Mouse (Mus musculus): ENCODE measurements around the gene Trim61. TPM values are rescaled to one million over a fixed set of nuclear protein-coding genes. Genes with fewer than 3 reads are reported as not detected.
A peak's percentile ranks its signal among the peaks of the same experiment; 100 is the strongest.

Gene Trim61
- polyA plus RNA-seq, 1 experiment from 2014 or later, result 0.30 TPM

DNA sequence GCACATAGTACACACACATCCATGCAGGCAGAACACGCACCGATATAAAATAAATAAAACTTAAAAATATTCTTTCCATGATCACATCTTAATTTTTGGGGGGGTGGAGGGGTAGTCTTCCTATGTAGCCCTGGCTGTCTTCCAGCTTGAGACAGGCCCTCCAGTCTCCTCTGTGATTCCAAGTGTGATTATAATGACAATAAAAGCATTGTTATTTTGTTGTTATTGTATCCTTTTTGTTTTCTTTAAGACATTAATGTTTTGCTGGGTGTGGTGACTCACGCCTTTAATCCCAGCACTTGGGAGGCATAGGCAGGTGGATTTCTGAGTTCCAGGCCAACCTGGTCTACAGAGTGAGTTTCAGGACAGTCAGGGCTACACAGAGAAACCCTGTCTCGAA lies 29.5 kb upstream of the Trim61 start:
- Histone ChIP-seq H3K9me3 (replicated peaks; ENCODE audit: control insufficient read depth, low read length) (no peaks in the 10 kb centered on the region), H3K36me3 (ENCODE audit: control insufficient read depth, insufficient read depth, low read length) (no peaks in the 10 kb centered on the region), H3K4me2 (no peak overlapping the region), H3K27me3 (ENCODE audit: control insufficient read depth, insufficient read depth, low read length) (no peaks in the 10 kb centered on the region), H3K4me3 (ENCODE audit: low read depth, low read length) (no peak overlapping the region), H3K27ac (ENCODE audit: low read depth, low read length) (no peak overlapping the region), H3K4me1 (ENCODE audit: control insufficient read depth, insufficient read depth, low read length) (no peaks in the 10 kb centered on the region), H3K9ac (ENCODE audit: low read depth, low read length) (no peak overlapping the region)
- 87% methylated on average over 4 of the region's 4 CpGs for WGBS (ENCODE audit: insufficient replicate concordance)
- ATAC-seq (replicated peaks; ENCODE audit: insufficient number of reproducible peaks, low FRiP score, low TSS enrichment), result no peak

GRCm38 (mm10) chr8:65047193-65047592 lies 28.9 kb upstream of the Trim61 start:
- H3K9ac ChIP-seq (ENCODE audit: low read depth, low read length), result no peak overlapping the region
- no peak overlapping the region for H3K4me3 ChIP-seq (ENCODE audit: low read depth, low read length)
- H3K4me1 ChIP-seq (ENCODE audit: control insufficient read depth, insufficient read depth, low read length), result no peaks in the 10 kb centered on the region
- WGBS (ENCODE audit: insufficient replicate concordance), result 89% methylated on average over 4 of the region's 4 CpGs
- H3K4me2 ChIP-seq, result no peak overlapping the region
- no peaks in the 10 kb centered on the region for H3K36me3 ChIP-seq (ENCODE audit: control insufficient read depth, insufficient read depth, low read length)
- H3K9me3 ChIP-seq (replicated peaks; ENCODE audit: control insufficient read depth, low read length), result no peaks in the 10 kb centered on the region
- no peak for ATAC-seq (replicated peaks; ENCODE audit: insufficient number of reproducible peaks, low FRiP score, low TSS enrichment)
- H3K27ac ChIP-seq (ENCODE audit: low read depth, low read length), result no peak overlapping the region
- no peaks in the 10 kb centered on the region for H3K27me3 ChIP-seq (ENCODE audit: control insufficient read depth, insufficient read depth, low read length)

GRCm38 (mm10) chr8:65046565-65046964 lies 28.2 kb upstream of the Trim61 start:
- no peak for ATAC-seq (replicated peaks; ENCODE audit: insufficient number of reproducible peaks, low FRiP score, low TSS enrichment)
- Histone ChIP-seq H3K27ac (ENCODE audit: low read depth, low read length) (no peak overlapping the region), H3K27me3 (ENCODE audit: control insufficient read depth, insufficient read depth, low read length) (no peaks in the 10 kb centered on the region), H3K36me3 (ENCODE audit: control insufficient read depth, insufficient read depth, low read length) (no peaks in the 10 kb centered on the region), H3K4me2 (peak overlapping the region; percentile 22), H3K4me1 (ENCODE audit: control insufficient read depth, insufficient read depth, low read length) (no peaks in the 10 kb centered on the region), H3K9ac (ENCODE audit: low read depth, low read length) (0 out of 2 replicates have a peak overlapping the region, but pooled peaks have one; percentile 16), H3K4me3 (ENCODE audit: low read depth, low read length) (no peak overlapping the region), H3K9me3 (replicated peaks; ENCODE audit: control insufficient read depth, low read length) (no peaks in the 10 kb centered on the region)
- WGBS (ENCODE audit: insufficient replicate concordance), result 40% methylated on average over 5 of the region's 5 CpGs

- peak within 1 kb of the TSS; percentile 11; the same call in 1 of the 2 replicates for H3K9ac ChIP-seq (ENCODE audit: low read depth, low read length)
- H3K4me3 ChIP-seq (ENCODE audit: low read depth, low read length), result peak within 1 kb of the TSS; percentile 34
- ATAC-seq (replicated peaks; ENCODE audit: insufficient number of reproducible peaks, low FRiP score, low TSS enrichment), result peak; percentile 35; the same call in 1 of the 2 replicates
- H3K36me3 ChIP-seq (ENCODE audit: control insufficient read depth, insufficient read depth, low read length), result no peaks in the 10 kb centered on the region
- no peak within 1 kb of the TSS for H3K27ac ChIP-seq (ENCODE audit: low read depth, low read length)
- no peaks in the 10 kb centered on the region for H3K9me3 ChIP-seq (replicated peaks; ENCODE audit: control insufficient read depth, low read length)
- H3K4me2 ChIP-seq, result peak within 1 kb of the TSS; percentile 64
- WGBS (ENCODE audit: insufficient replicate concordance), result 1% methylated on average over 8 of the region's 8 CpGs
- no peaks in the 10 kb centered on the region for H3K27me3 ChIP-seq (ENCODE audit: control insufficient read depth, insufficient read depth, low read length)
- H3K4me1 ChIP-seq (ENCODE audit: control insufficient read depth, insufficient read depth, low read length), result no peaks in the 10 kb centered on the region
Measured at GRCm38 (mm10) chr8:65037117-65037533, 18.8 kb upstream of the Trim61 start, which contains the start of gene Apela. TSS of gene Apela (minus strand) at chr8:65037336.

GRCm38 (mm10) chr8:65034136-65034535 lies 15.8 kb upstream of the Trim61 start:
- no peaks in the 10 kb centered on the region for H3K27me3 ChIP-seq (ENCODE audit: control insufficient read depth, insufficient read depth, low read length)
- WGBS (ENCODE audit: insufficient replicate concordance), result 48% methylated on average over 2 of the region's 2 CpGs
- no peaks in the 10 kb centered on the region for H3K4me1 ChIP-seq (ENCODE audit: control insufficient read depth, insufficient read depth, low read length)

DNA sequence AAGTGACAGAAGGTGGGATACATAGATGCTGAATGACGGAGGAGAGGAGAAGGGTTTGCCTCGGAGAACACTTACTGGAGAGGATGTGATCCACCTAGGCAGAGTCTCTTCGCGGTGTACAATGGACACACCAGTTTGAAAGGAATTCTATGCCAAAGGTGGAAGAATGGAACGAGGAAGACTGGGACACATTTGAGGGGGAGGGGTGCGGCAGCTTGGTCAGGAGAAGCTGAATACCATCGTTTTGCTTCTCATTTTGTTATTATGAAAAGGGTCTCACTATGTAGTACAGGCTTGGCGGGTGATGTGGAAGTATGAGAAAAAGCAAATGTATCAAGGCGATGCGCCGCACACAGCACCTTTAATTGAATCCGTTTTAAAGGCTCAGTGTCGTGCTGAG lies 14.7 kb upstream of the Trim61 start:
- H3K9me3 ChIP-seq (replicated peaks; ENCODE audit: control insufficient read depth, low read length), result no peaks in the 10 kb centered on the region
- no peak overlapping the region for H3K4me3 ChIP-seq (ENCODE audit: low read depth, low read length)
- H3K9ac ChIP-seq (ENCODE audit: low read depth, low read length), result no peak overlapping the region
- ATAC-seq (replicated peaks; ENCODE audit: insufficient number of reproducible peaks, low FRiP score, low TSS enrichment), result no peak
- no peak overlapping the region for H3K27ac ChIP-seq (ENCODE audit: low read depth, low read length)
- H3K4me1 ChIP-seq (ENCODE audit: control insufficient read depth, insufficient read depth, low read length), result no peaks in the 10 kb centered on the region
- H3K4me2 ChIP-seq, result no peak overlapping the region
- no peaks in the 10 kb centered on the region for H3K27me3 ChIP-seq (ENCODE audit: control insufficient read depth, insufficient read depth, low read length)
- no peaks in the 10 kb centered on the region for H3K36me3 ChIP-seq (ENCODE audit: control insufficient read depth, insufficient read depth, low read length)
- WGBS (ENCODE audit: insufficient replicate concordance), result 77% methylated on average over 13 of the region's 13 CpGs

More at GRCm38 (mm10) chr8:65034136-65034535, 15.8 kb upstream of the Trim61 start:
- Histone ChIP-seq H3K27ac (ENCODE audit: low read depth, low read length) (no peak overlapping the region), H3K9ac (ENCODE audit: low read depth, low read length) (no peak overlapping the region), H3K4me3 (ENCODE audit: low read depth, low read length) (no peak overlapping the region), H3K36me3 (ENCODE audit: control insufficient read depth, insufficient read depth, low read length) (no peaks in the 10 kb centered on the region), H3K9me3 (replicated peaks; ENCODE audit: control insufficient read depth, low read length) (no peaks in the 10 kb centered on the region), H3K4me2 (no peak overlapping the region)
- no peak for ATAC-seq (replicated peaks; ENCODE audit: insufficient number of reproducible peaks, low FRiP score, low TSS enrichment)

DNA sequence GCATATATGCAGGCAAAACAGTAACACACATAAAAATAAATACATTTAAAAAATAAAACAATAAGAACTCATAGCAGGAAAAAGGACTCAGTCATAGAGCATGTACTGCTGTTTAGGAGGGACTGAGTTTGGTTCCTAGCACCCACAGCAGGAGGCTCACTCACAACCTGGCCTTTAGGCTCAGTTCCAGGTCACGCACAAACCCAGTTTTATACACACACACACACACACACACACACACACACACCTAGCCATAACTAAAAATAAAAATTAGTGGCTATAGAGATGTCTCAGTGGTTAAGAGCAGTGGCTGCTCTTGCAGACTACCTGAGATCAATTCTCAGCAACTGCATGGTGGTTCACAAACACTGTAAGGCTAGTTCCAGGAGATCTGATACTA lies 13.8 kb upstream of the Trim61 start:
- no peaks in the 10 kb centered on the region for H3K27me3 ChIP-seq (ENCODE audit: control insufficient read depth, insufficient read depth, low read length)
- no peaks in the 10 kb centered on the region for H3K36me3 ChIP-seq (ENCODE audit: control insufficient read depth, insufficient read depth, low read length)
- no peak for ATAC-seq (replicated peaks; ENCODE audit: insufficient number of reproducible peaks, low FRiP score, low TSS enrichment)
- no peak overlapping the region for H3K27ac ChIP-seq (ENCODE audit: low read depth, low read length)
- H3K4me2 ChIP-seq, result no peak overlapping the region
- WGBS (ENCODE audit: insufficient replicate concordance), result 95% methylated on average over 1 of the region's 1 CpGs
- no peak overlapping the region for H3K4me3 ChIP-seq (ENCODE audit: low read depth, low read length)
- H3K9me3 ChIP-seq (replicated peaks; ENCODE audit: control insufficient read depth, low read length), result no peaks in the 10 kb centered on the region
- no peaks in the 10 kb centered on the region for H3K4me1 ChIP-seq (ENCODE audit: control insufficient read depth, insufficient read depth, low read length)
- no peak overlapping the region for H3K9ac ChIP-seq (ENCODE audit: low read depth, low read length)

DNA sequence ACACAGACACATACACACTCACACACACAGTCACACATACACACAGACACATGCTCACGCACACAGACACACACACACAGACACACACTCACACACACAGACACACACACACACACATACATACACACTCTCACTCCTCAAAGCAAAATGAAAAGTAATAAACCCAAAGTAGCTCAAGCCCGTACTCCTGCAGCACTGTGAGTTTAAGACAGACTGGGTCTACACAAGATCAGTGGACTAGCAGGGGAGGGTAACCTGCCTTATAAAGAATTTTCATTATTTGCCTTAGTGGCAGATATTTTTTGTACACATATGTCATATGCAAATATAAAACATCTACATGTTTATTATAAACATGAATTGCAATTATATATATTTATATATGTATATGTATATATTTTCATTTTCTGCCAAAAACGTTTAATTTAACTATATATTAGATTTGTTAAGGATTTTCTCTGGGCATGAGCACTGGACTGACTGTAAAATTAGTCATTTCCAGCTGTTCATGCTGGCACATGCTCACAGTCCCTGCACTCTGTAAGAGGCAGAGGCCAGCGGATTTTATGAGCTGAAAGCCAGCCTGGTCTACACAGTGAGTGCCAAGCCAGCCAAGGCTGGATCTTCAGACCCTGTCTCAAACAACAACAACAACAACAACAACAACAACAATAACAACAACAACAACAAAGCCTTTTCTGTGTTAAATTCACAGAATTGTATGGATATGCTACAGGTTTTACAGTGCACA lies 12.6 kb upstream of the Trim61 start:
- 80% methylated on average over 4 of the region's 4 CpGs for WGBS (ENCODE audit: insufficient replicate concordance)
- H3K9me3 ChIP-seq (replicated peaks; ENCODE audit: control insufficient read depth, low read length), result no peaks in the 10 kb centered on the region
- no peak overlapping the region for H3K27ac ChIP-seq (ENCODE audit: low read depth, low read length)
- H3K36me3 ChIP-seq (ENCODE audit: control insufficient read depth, insufficient read depth, low read length), result no peaks in the 10 kb centered on the region
- H3K9ac ChIP-seq (ENCODE audit: low read depth, low read length), result no peak overlapping the region
- H3K27me3 ChIP-seq (ENCODE audit: control insufficient read depth, insufficient read depth, low read length), result no peaks in the 10 kb centered on the region
- no peaks in the 10 kb centered on the region for H3K4me1 ChIP-seq (ENCODE audit: control insufficient read depth, insufficient read depth, low read length)
- no peak overlapping the region for H3K4me3 ChIP-seq (ENCODE audit: low read depth, low read length)
- H3K4me2 ChIP-seq, result no peak overlapping the region
- ATAC-seq (replicated peaks; ENCODE audit: insufficient number of reproducible peaks, low FRiP score, low TSS enrichment), result no peak

DNA sequence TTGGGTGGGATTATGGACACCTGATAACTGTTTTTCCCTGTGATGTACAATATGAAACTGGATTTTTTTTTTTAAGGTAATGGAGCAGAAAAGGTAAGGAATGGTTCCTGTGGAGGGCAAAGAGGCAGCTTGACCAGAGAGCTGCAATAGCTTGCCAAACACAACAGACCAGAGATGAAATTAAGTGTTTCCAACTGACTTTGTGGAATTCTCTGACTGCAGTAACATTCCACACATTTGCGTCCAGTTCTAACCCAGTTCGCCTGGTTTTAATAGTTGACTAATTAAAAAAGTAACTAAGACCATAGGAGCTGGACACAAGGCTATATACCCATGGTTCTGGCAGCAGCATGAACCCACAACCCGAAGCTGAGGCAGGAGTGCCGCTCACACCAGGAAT lies 11.5 kb upstream of the Trim61 start:
- H3K9me3 ChIP-seq (replicated peaks; ENCODE audit: control insufficient read depth, low read length), result no peaks in the 10 kb centered on the region
- no peaks in the 10 kb centered on the region for H3K27me3 ChIP-seq (ENCODE audit: control insufficient read depth, insufficient read depth, low read length)
- no peak overlapping the region for H3K9ac ChIP-seq (ENCODE audit: low read depth, low read length)
- H3K4me3 ChIP-seq (ENCODE audit: low read depth, low read length), result no peak overlapping the region
- no peak overlapping the region for H3K27ac ChIP-seq (ENCODE audit: low read depth, low read length)
- H3K4me1 ChIP-seq (ENCODE audit: control insufficient read depth, insufficient read depth, low read length), result no peaks in the 10 kb centered on the region
- H3K4me2 ChIP-seq, result no peak overlapping the region
- no peak for ATAC-seq (replicated peaks; ENCODE audit: insufficient number of reproducible peaks, low FRiP score, low TSS enrichment)
- WGBS (ENCODE audit: insufficient replicate concordance), result 88% methylated on average over 4 of the region's 4 CpGs
- no peaks in the 10 kb centered on the region for H3K36me3 ChIP-seq (ENCODE audit: control insufficient read depth, insufficient read depth, low read length)

Measured in heart, embryonic 11.5 days (tissue).